Mouse (Mus musculus) liver, postnatal 0 days (tissue): Measurements from ENCODE around the gene Cdc42.

ENCODE experiments used
- CTCF ChIP-seq: sonication (generic); IDR thresholded peaks from 2 replicates; pipeline ENCODE4 v1.5.1; 2016; ENCODE audit warnings: antibody characterized with exemption, low read depth
- EP300 ChIP-seq: IDR thresholded peaks from 2 replicates; pipeline ENCODE4 v1.6.1; 2016; ENCODE audit warnings: antibody characterized with exemption, low read depth, mild to moderate bottlenecking

GRCm38 (mm10) chr4:137314561-137314960 is 43.0 kb downstream of the Cdc42 start:
- TF ChIP-seq CTCF = no peak
- TF ChIP-seq EP300 = no peak
